Mouse (Mus musculus) bone marrow, adult 2 months (tissue): Measurements from ENCODE around the gene Myo15b. TPM values are rescaled to one million over a fixed set of nuclear protein-coding genes. Genes with fewer than 3 reads are reported as not detected.

ENCODE experiments used
- H3K27ac ChIP-seq: fragments of 200-500 bp; 2 replicates; pipeline ENCODE4 v1.5.1; 2012; ENCODE audit warnings: low read depth, mild to moderate bottlenecking, control low read depth, inconsistent platforms, low read length; ENCODE audit not compliant: control insufficient read depth, poor library complexity, insufficient read depth
- H3K4me1 ChIP-seq: fragments of 200-500 bp; 2 replicates; pipeline ENCODE4 v1.6.1; 2011; ENCODE audit warnings: low read length; ENCODE audit not compliant: control insufficient read depth, insufficient read depth
- H3K4me3 ChIP-seq: fragments of 200-500 bp; replicated peaks from 2 replicates; pipeline ENCODE3; 2011; ENCODE audit warnings: mild to moderate bottlenecking, low read depth, low read length, control low read depth; ENCODE audit not compliant: control insufficient read depth
- CTCF ChIP-seq: fragments of 200-500 bp; IDR thresholded peaks from 2 replicates; pipeline ENCODE4 v1.5.1; 2011; ENCODE audit warnings: low read length, control low read depth; ENCODE audit not compliant: control insufficient read depth, insufficient read depth
- POLR2A ChIP-seq: fragments of 200-500 bp; IDR thresholded peaks from 2 replicates; pipeline ENCODE4 v1.6.1; 2011; ENCODE audit warnings: low read depth, mild to moderate bottlenecking, control low read depth, low read length, borderline replicate concordance; ENCODE audit not compliant: control insufficient read depth
- WGBS: fragments of 180-500 bp; shearing (Covaris S2); methylation state at CpG from one replicate; pipeline ENCODE4 v1.1.7; 2018; 5-methylcytosine and 5-hydroxymethylcytosine counted together
- polyA plus RNA-seq: library from polyadenylated mRNA; stranded (reverse); fragments of >200 nt; gene quantifications from 2 replicates; pipeline ENCODE4 v1.2.4, GENCODE M21; 2011; ENCODE audit warnings: low replicate concordance; ENCODE audit not compliant: missing spikeins, insufficient read depth, insufficient read length

Gene Myo15b
- polyA plus RNA-seq, 1 experiment: 0.57 TPM

DNA sequence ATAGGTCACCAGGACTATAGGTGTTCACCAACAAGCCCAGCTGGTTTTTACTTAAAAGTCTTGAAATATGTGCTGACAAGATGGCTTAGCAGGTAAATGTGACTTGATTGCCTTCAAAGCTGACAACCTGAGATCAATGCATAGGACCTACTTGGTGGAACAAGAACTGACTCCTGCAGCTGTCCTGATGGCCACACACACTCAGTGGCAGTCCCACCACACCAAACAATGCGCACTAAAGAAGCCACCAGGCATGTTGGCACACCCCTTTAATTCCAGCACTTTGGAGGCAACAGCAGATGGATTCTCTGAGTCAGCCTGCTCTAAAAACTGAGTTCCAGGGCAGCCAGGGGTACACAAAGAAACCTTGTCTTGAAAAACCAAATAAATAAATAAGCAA lies 63.8 kb downstream of the Myo15b start:
- 89% methylated on average over 1 of the region's 1 CpGs for whole genome bisulfite sequencing
- TF ChIP-seq CTCF (no peak), POLR2A (no peak)
- H3K4me3 ChIP-seq: no peak overlapping the region
- no peaks in the 10 kb centered on the region; the same call in 1 of the 2 replicates for H3K4me1 ChIP-seq
- no peak overlapping the region for H3K27ac ChIP-seq

DNA sequence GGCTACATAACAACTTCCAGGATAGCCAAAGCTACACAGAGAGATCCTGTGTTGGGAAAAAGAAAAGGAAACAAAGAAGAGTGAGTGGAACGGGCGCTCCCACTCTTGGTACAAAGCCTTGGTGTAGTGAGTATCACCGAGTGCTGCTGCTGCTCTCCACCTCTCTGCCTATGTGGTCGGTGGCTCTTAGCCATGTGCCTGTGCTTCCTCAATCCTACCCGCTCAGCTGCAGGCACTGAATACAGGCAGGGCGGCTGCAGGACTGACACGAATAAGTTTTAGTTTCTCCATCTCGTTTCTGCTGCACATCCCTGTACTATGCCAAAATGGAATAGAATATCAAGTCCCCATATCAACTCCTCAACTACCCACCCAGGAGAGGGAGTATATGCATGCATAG lies 70.8 kb downstream of the Myo15b start:
- no peak for TF ChIP-seq CTCF
- no peak for TF ChIP-seq POLR2A
- H3K27ac ChIP-seq: peak overlapping the region; percentile 47
- 70% methylated on average over 8 of the region's 8 CpGs for WGBS
- H3K4me1 ChIP-seq: no peaks in the 10 kb centered on the region; the same call in 1 of the 2 replicates
- H3K4me3 ChIP-seq: no peak overlapping the region

DNA sequence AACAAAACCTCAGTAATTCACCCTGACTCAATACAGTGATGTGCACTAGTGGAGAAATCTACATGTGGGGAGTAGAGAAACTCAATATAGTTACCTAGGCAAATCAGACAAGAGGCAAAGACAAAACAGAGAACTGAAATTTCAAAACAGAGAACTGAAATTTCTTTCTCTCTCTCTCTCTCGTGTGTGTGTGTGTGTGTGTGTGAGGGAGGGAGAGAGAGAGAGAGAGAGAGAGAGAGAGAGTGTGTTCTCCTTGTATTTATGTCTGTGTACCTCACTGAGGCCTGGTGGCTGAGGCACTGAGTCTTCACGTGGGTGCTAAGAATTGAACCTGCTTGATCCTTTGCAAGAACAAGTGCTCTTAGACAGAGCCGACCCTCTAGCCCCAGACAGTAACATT lies 71.6 kb downstream of the Myo15b start:
- Histone ChIP-seq H3K4me3 (no peak overlapping the region), H3K27ac (no peak overlapping the region), H3K4me1 (no peaks in the 10 kb centered on the region; the same call in 1 of the 2 replicates)
- TF ChIP-seq POLR2A: no peak
- TF ChIP-seq CTCF: no peak
- WGBS: 43% methylated on average over 3 of the region's 3 CpGs

DNA sequence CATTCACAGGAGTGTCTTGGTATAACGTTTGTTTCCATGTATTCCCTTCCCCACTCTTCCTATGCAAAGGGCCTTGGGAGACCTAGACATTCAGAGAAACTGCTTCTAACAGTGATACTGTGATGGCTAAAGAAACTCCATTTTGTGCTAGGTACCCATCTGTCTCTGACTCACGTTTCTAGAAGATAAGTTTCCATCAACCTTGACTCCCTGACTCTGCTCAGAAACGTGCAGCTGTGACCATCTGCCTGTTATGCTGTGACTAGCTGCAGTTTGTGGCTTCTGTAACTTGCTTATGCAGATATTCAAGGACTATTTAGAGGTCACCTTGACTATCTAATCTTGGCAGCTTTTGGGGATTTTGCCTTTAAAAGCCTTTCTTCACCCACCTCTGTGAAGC lies 73.0 kb downstream of the Myo15b start:
- no peak overlapping the region for H3K4me3 ChIP-seq
- 63% methylated on average over 3 of the region's 3 CpGs for WGBS
- no peak overlapping the region for H3K27ac ChIP-seq
- no peaks in the 10 kb centered on the region; the same call in 1 of the 2 replicates for H3K4me1 ChIP-seq
- TF ChIP-seq CTCF (no peak), POLR2A (no peak)

DNA sequence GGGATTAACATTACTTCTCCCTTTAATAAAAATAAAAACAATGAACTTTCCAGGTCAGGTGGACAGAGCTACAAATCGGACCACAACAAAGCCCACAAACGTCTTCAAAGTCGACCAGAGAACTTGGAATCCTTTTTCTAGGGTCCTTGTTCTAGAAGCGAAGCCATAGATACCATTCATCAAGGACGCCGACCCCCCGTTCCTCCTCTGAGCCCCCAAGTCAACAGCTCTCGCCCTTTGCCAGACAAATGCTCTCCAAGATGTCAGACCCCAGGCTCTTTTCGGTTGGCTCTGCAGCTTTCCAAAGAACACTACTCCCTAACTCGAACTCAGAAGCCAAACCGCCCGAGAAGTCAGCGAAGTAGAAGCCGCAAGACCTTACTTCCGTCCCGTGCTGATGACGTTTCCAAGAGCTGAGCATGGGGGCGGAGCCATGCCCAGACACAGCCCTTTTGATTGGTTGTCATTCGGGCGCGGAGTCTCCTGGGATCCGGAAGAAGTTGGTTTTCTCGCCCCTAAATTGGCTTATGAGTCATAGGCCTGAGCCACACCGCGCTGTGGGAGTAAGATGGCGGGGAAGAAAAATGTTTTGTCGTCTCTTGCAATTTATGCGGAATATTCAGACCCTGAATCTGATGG lies 75.0 kb downstream of the Myo15b start, which contains the start of the genes Sap30bp and Recql5:
Gene Sap30bp (plus strand): TSS at position 175 of the 639 bp plus-strand sequence.
Gene Recql5 (minus strand): TSS at position 370 of the 639 bp plus-strand sequence.
- WGBS: under 1% methylated on average over 28 of the region's 28 CpGs
- TF ChIP-seq POLR2A: no peak
- TF ChIP-seq CTCF: no peak
- Histone ChIP-seq H3K27ac (peak within 1 kb of the TSS; percentile 24; the same call in 1 of the 2 replicates), H3K4me1 (no peaks in the 10 kb centered on the region; the same call in 1 of the 2 replicates), H3K4me3 (peak within 1 kb of the TSS; percentile 96)

DNA sequence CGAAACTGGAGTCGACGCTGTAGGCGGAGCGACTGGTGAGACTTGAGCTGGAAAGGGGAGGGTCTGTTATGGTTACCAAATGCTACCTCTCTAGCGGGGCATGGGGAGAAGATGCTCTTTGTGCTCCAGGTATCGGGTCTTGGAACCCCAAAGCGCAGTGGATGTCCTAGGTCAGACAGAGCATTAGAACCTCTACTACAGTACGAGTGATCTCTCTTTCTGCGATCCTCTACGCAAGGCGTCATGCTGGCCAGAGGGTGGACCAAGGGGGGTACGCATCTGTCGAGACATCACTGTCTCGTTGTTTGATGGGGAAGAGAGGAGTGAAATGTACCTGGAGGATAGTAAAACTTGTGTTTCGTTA lies 75.5 kb downstream of the Myo15b start:
- no peak for TF ChIP-seq CTCF
- peak overlapping the region; percentile 96 for H3K4me3 ChIP-seq
- H3K27ac ChIP-seq: no peak overlapping the region; the same call in 1 of the 2 replicates
- WGBS: under 1% methylated on average over 16 of the region's 16 CpGs
- no peaks in the 10 kb centered on the region; the same call in 1 of the 2 replicates for H3K4me1 ChIP-seq

DNA sequence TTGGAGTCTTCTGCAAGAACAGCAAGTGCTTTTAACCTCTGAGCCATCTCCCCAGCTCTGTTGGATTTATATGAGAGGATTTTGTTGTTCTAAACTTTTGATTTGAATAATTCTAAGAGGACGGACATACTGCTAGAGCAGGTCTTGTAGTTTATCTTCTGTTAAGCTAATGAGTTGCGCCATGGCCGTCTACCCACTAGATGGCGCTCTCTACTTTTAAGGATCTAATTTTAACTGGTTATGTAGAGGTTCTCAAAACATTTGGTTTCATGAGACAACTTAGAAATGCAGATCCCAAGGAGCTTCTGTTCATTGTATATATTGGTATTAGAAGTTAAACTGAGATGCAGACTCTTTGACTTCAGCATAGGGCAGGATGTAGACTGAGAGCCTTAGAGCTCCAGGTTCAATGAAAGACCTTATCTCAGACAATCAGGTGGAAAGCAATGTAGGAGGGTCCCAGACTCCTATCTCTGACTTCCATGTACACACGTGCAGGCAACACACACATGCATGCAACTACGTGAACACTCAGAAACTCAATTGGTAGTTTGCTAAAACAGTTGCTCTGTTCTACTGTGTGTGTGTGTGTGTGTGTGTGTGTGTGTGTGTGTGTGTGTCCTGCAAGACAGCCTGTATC lies 81.6 kb downstream of the Myo15b start:
- Histone ChIP-seq H3K4me3 (no peak overlapping the region), H3K27ac (no peak overlapping the region), H3K4me1 (no peaks in the 10 kb centered on the region)
- TF ChIP-seq POLR2A (no peak), CTCF (no peak)
- 30% methylated on average over 6 of the region's 6 CpGs for WGBS

DNA sequence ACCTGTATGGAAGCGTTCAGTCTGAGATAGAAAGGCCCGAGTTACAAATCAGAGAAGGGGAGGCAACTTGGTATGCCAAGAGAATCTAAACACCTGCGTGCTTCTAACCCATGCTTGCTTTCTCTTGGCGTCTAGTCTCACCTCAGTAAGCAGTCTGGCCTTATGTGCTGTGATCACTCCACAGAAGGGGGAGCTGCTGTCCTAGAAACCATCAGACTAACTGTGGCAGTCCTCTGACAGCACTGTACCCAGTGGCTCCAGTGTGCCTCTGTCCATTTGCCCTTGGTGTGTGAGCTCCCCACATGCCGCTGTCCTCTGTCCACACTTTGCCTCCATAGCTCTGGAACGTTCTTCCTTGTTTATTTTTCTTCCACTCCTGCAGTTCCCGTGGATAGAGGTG lies 83.8 kb downstream of the Myo15b start:
- no peaks in the 10 kb centered on the region for H3K4me1 ChIP-seq
- TF ChIP-seq CTCF (no peak), POLR2A (no peak)
- H3K27ac ChIP-seq: no peak overlapping the region
- 89% methylated on average over 7 of the region's 7 CpGs for WGBS
- no peak overlapping the region for H3K4me3 ChIP-seq

Other genes starting within 250 kb of the Myo15b start
- gene Mif4gd, start 245.4 kb upstream of the Myo15b start, polyA plus RNA-seq: 65.8 and 86.0 TPM in 2 replicates
- 9.3 and 23.0 TPM in 2 replicates for gene Slc25a19, start 230.1 kb upstream of the Myo15b start, polyA plus RNA-seq
- gene Grb2, start 149.8 kb upstream of the Myo15b start, polyA plus RNA-seq: 35.9 and 53.6 TPM in 2 replicates
- 12.0 and 25.5 TPM in 2 replicates for gene Tmem94, start 93.0 kb upstream of the Myo15b start, polyA plus RNA-seq
- 4.2 and 6.7 TPM in 2 replicates for gene Caskin2, start 44.8 kb upstream of the Myo15b start, polyA plus RNA-seq
- gene Tsen54, start 43.7 kb upstream of the Myo15b start, polyA plus RNA-seq: 10.3 and 11.6 TPM in 2 replicates
- 2.2 and 13.7 TPM in 2 replicates for gene Llgl2, start 34.4 kb upstream of the Myo15b start, polyA plus RNA-seq
- 44.8 and 74.9 TPM in 2 replicates for gene Smim5, start 41.6 kb downstream of the Myo15b start, polyA plus RNA-seq
- 4.4 and 13.1 TPM in 2 replicates for gene Smim6, start 53.6 kb downstream of the Myo15b start, polyA plus RNA-seq
- gene Sap30bp, start 74.9 kb downstream of the Myo15b start, polyA plus RNA-seq: 12.8 and 21.7 TPM in 2 replicates
- 17.4 and 40.9 TPM in 2 replicates for gene Recql5, start 75.1 kb downstream of the Myo15b start, polyA plus RNA-seq
- gene Itgb4, start 116.3 kb downstream of the Myo15b start, polyA plus RNA-seq: 0.47 and 1.7 TPM in 2 replicates
- 16.7 and 27.0 TPM in 2 replicates for gene Galk1, start 154.3 kb downstream of the Myo15b start, polyA plus RNA-seq
- 386 and 402 TPM in 2 replicates for gene H3f3b, start 169.6 kb downstream of the Myo15b start, polyA plus RNA-seq
- 11.8 and 43.0 TPM in 2 replicates for gene Unk, start 171.9 kb downstream of the Myo15b start, polyA plus RNA-seq
- 31.2 and 63.0 TPM in 2 replicates for gene Unc13d, start 219.6 kb downstream of the Myo15b start, polyA plus RNA-seq
- gene Wbp2, start 228.6 kb downstream of the Myo15b start, polyA plus RNA-seq: 55.0 and 68.0 TPM in 2 replicates